Mouse (Mus musculus): ENCODE measurements around the gene Insl5. TPM values are rescaled to one million over a fixed set of nuclear protein-coding genes. Genes with fewer than 3 reads are reported as not detected.

Insl5 gene
- 1 to 10 TPM in 3 of 4 experiments, under 1 TPM in 1; 1.00 to 2.7 (median 1.4) TPM for total RNA-seq (2022)

DNA sequence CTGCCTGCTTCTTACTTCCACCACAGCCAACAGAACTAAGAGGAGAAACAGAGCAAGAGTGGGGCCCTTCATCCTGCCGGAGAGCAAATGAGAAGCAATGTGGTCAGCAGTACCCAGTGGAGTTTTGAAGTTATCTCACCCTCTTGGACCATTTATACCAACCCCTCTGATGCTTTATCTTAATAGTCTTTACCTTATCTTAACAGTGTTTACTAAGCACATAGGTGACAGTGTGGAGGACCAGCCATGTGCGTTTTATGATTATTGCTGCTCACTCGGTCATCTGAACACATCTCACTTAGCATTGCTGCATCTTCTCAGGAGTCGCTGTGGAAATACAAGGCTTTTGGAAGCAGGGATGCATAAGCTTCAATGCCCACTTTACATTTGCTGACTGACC lies at the start of gene Insl5:
Insl5 (minus strand) TSS at position 222 of the 400 bp plus-strand sequence.
- DNase-seq (ENCODE audit: low spot score in 2 of 2): no peak

DNA sequence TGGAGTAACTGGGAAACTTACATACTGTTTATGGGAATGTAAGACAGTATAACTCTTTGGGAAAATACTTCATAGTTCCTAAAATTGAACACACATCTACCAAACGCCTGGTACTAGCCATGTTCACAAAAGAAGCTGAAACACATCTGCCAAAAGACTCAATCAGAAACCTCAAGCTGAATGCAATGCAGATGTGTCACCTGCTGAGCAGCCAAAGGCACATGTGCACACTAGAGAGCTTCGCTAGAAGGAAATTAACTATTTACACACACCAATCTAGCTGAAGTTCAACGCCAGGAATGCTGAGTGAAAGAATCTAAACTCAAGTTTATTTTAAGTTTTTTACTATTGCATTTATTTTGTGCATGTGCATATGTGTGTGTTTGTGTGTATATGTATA lies 44.0 kb upstream of the Insl5 start:
- DNase-seq (ENCODE audit: low spot score in 2 of 2): no peak

DNA sequence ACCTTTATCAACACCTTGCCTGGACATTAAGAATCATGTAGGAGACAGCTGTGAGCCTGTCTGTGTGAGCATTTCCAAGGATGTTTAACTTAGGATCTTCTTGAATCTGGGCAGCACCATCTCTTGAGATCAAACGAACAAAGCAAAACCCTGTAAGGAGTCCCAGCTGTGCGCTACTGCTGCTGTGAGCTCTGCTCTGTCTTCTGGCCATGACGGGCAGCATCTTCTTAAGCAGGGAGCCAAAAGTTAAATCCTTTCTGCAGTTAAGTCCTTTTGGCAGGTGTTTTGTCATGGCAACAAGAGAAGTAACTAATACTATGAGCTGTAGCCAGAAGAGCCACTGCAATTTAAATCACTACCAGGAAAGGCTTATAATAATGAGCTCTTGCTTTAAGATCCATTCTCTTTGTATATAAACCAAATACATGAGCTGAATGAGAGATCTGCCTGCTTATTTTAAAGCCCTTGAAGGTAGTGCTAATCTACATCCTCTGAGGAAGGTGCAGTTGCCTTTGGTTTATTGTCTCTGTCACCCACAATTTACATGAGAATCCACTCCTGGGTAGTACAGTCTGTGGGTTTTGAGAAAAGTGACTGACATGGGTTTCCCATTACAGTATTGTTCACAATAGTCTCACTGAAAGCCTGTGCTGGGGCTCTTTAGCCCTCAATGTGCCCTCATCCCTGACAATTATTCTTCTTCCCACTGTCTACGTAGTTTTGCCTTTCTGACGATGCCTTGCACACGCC lies 41.4 kb upstream of the Insl5 start:
- no peak for DNase-seq (ENCODE audit: low spot score in 2 of 2)

DNA sequence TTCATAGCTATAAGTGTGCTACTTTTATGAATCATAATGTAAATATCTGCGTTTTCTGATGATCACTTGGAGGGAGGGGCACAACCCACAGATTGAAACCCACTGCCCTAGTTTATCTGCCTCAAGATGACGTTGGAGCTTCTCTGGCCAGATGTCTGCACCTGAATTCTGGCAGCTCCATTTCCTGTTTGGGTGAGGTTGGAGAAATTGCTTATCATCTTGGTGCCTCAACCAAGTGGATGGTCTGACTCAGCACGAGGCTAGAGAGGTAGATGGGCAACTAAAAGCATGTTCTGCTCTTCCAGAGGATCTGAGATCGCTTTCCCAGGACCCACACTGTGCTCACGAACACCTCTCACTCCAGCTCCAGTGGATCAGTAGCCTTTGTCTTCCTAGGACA lies 38.3 kb upstream of the Insl5 start:
- no peak for DNase-seq (ENCODE audit: low spot score in 2 of 2)

DNA sequence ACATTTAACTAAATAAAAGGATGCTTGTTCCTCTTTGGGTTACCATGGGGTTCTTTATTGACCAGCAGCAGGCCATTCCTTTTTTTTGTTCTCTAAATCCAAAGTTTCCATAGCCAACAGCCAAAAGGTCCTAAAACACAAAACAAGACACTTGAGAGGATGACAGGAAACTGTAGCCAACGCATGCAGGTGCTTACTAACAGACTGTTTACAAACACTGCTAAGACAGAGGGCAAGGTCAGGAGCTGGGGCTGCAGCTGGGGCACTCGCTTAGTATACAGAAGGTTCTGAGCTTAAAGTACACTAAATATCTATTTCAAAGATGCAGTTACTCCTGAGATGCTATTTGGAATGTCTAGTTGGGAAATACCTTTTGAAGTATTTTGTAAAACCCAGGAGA lies 37.8 kb upstream of the Insl5 start:
- DNase-seq (ENCODE audit: low spot score in 2 of 2): no peak

DNA sequence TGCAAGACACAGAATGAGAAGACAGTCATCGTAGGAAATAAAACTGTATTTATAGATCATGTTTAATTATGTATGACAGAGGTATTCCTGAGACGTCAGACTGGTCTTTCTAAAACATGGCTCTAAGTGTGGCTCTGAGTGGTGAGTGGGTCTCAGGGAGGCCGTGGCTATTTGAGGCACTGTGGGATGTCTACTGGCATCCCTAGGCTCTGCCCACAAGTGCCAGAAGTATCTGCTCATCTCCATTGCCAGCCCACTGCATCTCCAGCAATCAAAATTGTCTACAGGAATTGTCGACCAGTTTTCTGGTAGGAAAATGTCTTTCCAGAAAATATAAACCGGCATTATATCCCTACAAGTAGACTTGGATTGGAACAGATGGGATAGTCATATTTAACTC lies 30.3 kb upstream of the Insl5 start:
- peak in 1 of 2 experiments; percentile 13 for DNase-seq (ENCODE audit: low spot score in 2 of 2)

DNA sequence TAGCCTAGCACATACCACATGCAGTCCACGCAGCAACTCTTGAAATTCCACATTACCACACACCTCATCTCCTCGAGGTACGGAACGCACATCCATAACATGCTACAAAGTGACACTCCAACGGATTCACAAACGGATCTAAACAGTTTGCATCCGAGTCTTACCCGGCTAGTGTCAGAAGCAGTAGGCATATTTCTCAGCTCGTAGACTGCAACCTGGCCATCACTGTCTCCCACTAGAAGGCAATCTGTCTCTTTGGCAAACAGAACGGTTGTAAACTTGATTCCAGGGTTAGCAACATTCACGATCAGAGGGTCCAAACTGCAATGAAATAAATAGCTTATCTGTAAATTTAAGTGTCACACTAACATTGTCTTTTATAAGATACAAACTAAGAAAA lies 21.4 kb upstream of the Insl5 start:
- no peak for DNase-seq (ENCODE audit: low spot score in 2 of 2)

DNA sequence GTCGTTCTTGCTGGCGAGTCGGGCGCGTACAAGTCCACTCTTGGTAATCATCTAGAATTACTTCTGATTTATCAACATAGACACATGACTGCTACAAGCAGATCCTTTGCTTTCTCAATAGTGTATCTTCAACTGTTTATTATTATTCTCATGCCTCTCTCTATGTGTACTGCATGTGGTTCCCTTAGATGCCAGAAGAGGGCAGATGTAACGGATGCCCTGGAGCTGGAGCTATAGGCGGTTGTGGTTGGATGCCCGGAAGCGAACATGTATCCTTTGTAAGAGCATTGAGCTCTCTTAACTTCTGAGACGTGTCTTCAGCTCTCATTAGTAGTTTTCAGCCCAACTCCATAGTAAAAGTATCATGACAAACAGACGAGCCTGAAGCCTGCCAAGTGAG lies 16.4 kb upstream of the Insl5 start:
- DNase-seq (ENCODE audit: low spot score in 2 of 2): no peak

DNA sequence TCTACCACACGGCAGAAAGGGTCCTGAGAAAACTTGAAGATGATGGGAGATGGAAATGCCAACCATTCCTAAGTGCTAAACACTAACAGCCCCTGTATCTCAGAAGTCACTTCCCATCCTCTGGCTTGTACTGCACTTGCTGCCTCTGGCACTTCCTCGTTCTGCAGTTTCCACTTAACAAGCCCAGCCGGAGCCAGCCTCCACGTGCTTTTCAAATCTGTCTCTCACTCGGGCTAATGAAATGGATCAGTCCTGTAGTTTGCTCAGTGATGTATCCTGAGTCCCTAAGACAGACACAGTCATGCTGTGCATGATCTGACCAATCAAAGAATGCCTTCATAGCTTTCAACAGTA lies 13.2 kb upstream of the Insl5 start:
- no peak for DNase-seq (ENCODE audit: low spot score in 2 of 2)

DNA sequence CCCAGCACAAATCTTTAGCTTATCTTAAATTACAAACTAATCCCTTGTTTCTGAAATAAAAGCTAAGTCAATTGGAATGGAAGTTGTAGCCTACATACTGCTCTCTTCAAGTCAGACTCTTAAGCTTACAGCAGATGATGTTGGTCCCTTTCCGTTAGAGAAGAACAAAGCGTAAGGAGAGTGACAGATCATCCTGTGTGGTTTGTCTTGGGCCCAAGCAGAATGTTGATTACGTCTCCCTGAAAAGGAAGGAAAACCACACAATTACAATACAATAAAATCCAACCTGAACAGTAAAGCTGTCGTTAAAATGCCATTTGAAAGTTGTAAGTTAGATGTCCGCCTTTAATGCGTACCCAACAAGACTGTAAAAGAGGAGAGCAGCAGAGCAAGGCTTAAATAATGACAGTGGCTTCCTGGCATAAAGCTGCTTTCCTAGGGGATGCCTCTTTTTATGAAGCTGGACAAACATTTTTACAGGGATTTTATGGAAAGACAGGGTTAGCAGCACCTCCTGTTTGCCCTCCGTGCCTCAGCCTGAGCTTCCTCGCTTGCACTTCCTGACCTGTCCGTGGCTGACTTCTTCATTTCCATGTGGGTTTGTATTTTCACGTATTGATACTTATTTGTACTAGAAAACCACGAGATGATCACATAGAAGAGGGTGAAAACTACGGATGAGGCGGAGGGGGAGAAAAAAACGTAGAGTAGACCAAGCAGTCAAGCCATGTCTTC lies 12.6 kb upstream of the Insl5 start:
- no peak for DNase-seq (ENCODE audit: low spot score in 2 of 2)

DNA sequence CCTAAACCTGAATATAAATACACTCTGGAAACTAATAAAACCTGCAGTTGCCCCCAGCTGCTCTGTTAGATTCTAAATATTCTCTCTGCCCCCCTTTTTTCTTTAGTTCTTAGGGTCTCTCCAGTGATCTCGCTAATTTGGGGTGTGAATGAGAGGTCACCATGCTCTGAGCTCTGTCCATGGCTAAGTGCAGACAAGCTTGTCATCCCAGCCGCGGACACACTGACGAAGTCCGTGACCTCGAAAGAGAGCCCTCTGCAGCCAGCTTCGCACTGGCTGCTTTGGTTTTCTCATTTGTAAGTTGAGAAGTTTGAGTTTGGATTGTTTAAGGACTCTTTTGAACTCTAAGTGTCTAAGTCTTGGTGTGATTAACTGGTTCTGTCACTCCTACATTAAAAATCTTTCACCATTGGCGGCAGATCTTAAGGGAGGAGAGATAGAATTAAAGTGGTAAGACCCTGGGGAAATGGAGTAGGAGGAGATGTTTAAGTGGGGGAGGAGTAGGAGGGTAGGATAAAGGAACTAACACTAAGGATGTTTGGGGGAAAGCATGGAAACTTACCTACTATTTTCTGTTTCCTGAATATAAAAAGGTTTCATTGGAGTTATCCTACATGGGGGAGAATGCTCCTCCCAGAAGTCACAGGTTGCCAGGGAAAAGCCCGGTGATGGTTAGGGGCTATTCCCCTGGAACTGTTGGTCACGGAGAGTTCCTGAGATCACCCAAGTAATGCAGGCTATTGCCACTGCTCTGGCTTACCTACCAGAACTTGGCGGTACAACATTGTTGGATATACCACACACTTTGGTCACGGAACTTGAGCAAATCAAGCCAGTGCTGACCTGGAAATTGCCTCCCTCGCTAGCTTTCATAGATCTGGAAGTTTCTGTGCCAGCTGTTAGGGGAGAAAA lies 1.8 kb upstream of the Insl5 start:
- DNase-seq (ENCODE audit: low spot score in 2 of 2): no peak

DNA sequence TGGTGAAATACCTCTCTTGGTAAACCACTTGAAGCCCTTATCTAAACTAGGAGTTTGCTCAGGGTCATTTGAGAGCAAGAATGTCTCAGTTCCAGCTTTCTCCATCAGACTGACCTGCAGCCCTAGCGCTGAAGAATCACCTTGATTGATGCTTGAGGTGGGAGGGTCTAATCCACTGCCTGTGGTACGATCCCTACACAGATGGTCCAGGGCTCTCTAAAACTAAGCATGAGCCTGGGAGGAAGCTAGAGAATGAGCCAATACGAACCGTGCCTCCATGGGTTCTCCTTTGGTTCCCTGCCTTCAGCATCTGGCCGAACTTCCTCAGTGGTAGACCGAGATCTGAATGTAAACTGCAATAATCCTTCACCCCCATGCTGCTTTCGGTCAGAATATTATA lies 1.1 kb upstream of the Insl5 start:
- DNase-seq (ENCODE audit: low spot score in 2 of 2): no peak

DNA sequence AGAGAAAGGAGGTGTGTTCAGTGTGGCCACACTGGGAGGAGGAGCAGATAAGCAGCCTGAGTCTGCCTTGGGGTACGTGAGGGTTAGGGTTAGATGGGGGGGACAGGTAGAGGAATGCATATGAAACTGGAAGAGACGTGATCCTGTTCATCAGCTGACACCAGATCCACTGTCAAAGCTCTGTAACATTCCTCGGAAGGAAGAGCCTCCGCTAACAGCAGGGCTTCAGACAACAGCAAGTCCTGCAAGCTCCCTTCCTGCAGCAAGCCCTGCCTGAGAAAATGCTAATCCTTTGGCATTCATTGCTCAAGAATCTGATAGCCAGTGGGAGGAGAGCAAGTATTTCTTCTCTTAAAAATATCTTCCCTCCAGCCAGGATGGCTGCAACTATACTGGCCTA lies 13.2 kb downstream of the Insl5 start:
- no peak for DNase-seq (ENCODE audit: low spot score in 2 of 2)

DNA sequence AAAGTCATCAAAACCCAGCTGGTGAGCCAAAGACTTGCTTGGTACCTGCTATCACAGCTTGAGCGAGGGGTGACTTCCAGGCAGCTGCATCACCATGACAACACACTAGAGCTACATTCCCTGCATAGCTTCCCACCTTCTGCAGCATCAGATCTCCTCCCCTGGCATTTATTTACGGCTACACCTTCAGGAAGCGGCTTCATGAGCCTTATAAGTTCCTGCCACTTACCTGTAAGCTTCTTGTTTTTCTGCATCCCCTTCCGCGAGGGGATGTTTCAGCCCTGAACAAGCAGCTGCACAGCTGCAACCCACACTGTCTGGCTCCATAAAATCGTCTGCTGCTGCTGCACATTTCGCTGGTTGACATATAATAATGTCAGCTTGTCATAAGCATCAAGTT lies 14.8 kb downstream of the Insl5 start:
- DNase-seq (ENCODE audit: low spot score in 2 of 2): peak in 1 of 2 experiments; percentile 20

DNA sequence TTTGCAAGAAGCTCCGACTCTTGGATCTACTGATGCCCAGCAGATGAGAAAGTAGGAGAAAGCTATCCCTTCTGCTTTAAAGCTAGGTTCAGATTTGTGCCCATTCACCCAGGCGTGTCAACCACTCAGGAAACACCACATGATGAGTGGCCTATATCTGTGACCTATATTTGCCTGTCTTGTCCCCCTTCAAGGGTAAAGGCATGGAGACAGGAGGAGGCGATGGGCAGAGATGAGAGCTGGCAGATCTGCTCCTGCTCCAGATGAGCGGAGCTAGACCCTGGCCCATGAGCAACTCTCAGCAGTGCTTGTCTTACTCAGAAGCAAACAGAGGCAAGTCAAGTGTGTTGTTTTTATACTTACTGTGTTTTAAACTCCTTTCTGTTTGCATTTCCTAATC lies 15.9 kb downstream of the Insl5 start:
- no peak for DNase-seq (ENCODE audit: low spot score in 2 of 2)

DNA sequence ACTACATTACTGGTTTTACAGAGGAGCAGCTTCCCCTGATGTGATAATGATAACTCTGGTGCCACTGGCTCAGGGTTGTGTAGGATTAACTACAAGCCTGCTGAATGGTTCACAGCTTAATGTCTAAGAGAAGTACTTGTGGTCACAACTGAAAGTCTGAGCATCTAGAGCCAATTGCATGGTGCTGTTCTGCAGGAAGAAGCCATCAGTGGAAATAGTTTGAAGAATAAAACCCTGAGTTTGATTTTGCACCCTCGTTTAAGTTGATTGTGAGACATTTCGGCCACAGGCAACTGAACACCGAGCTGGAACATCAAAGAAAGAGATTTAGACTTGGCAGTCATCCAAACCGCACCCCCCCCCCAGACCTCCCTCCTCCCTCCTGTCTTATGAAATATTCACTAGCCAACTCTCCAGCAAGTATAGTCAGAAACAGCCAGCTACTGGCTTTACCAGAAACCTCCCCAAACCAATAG lies 19.7 kb downstream of the Insl5 start:
- no peak for DNase-seq (ENCODE audit: low spot score in 2 of 2)

DNA sequence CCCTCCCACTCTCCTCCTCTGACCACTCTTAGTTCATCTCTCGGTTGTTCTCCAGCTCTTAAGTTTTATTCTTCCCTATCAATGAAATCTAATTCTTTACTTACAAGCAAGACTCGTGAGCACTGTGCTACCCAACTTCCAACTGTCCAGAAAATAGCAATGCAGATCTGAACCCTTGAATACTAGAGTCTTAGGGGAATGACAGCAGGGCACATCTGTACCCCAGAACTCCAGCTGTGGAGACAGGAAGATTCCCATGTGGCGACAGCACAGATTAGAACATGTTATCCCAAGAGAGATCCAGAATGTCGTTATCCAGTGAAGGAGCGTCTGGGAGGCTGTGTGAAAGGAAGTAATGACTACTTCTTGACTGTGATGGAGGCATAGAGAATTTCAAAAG lies 20.4 kb downstream of the Insl5 start:
- DNase-seq (ENCODE audit: low spot score in 2 of 2): no peak

DNA sequence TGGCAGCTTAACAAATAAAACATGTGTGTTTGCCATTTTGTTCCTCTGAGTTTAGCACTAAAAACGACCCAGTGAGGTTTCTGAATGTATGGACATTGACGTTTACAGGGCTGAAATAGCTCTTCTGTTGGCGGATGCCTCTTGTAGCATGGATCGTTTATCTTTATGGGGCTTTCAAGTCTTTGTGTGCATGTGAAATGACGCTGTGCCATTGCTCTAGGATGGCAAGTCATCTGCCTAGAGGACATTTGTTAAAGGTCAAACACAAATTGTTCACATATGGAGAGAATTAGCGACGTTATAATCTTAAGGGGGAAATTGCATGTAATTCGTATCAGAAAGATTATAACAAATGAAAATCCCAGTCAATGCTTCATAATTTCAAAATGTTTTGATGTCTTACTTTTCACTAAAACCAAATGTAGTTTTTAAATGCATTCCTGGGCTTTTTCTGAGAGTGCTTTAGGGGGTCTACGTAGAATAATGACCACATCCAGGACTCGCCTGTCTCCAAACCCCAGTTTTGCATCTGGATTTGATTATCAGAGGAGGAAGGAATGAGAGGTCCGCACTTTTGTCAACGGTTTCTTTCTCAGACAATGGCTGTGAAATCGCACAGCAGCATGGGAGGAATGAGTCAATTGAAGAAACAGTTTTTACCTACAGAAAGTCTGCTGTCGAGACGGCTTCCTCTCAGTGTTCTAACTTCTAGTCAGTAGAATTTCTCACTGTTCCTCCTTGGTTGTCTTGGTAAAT lies 21.3 kb downstream of the Insl5 start:
- no peak for DNase-seq (ENCODE audit: low spot score in 2 of 2)

DNA sequence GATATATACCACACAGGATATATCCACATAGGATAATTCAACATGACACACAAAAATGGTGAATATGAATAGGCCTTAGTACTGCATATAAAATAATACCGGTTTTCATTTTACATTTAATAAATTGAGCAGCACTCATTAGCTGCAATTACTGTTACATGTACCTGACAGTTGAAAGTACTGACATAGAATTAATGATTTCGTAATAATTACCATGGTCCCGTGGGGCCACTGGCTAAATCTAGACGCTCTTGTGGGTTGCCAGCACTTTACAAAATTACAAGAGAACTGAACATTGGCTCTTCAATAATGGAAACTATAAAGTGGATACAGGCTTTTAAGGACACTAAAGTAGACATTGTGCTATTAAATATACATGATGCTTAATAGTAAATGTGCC lies 22.0 kb downstream of the Insl5 start:
- no peak for DNase-seq (ENCODE audit: low spot score in 2 of 2)

DNA sequence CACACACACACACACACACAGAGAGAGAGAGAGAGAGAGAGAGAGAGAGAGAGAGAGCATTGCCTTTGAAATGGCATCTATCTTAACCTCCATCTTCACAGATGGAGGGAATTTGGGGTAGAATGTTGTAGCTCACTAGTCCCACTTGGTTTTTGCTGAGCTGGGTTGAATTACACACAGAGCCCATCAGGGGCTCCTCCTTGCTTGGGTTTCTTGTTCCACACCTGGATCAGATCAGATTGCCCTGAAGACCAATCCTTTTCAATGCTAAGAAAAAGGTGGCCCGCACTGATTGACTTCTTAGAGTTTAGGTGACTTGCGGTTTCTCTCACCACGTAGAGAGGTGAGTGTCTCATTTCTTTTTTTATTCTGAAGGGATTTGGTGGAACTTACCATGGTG lies 35.0 kb downstream of the Insl5 start:
- no peak for DNase-seq (ENCODE audit: low spot score in 2 of 2)
